Mouse (Mus musculus): ENCODE measurements around the gene Atp5e.

The Atp5e gene

GRCm38 (mm10) chr2:174415731-174416310, 48.1 kb downstream of the Atp5e start, which contains the start of gene Nelfcd:
Gene Nelfcd (plus strand): TSS chr2:174415804.
- peak; percentile 97 for DNase-seq (ENCODE audit: low read depth, low spot score)

DNA sequence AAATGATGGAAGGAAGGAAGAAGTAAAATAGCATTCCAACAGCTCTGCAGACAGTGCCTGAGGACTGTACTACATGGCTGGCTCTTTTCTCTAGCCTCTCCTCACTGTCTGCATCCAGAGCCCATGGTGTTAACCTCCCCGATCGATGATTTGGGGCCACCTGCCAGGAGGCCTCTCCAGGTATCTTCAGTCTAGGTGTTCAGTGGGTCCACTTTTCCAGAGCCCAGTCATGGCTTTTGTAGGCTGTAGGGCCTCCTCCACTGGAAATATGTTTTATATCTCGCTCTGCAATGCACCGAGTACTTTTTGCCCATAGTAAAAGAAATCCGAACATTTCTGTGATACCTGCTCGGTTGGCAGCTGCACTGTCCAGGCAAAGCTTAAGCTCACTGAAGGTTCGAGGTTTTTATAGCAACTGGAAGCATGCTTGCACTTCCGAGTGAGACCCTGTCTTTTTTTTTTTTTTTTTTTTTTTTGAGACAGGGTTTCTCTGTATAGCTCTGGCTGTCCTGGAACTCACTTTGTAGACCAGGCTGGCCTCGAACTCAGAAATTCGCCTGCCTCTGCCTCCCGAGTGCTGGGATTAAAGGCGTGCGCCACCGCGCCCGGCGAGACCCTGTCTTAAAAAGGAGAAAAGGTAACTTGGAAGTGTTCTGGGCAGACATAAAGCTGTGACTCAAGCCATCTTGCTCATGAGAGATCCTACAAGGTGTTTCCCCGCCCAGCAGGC, 48.7 kb downstream of the Atp5e start:
- no peak for DNase-seq (ENCODE audit: low read depth, low spot score)

- DNase-seq (ENCODE audit: low read depth, low spot score): no peak
These were observed 50.8 kb downstream of the Atp5e start for GRCm38 (mm10) chr2:174413127-174413526.

Data from A20 (cell line).